Mouse (Mus musculus) testis, adult 2 months (tissue): Measurements from ENCODE around the gene Acy3.

Source experiments
- CTCF ChIP-seq: fragments of 200-500 bp; IDR thresholded peaks from 2 replicates; pipeline ENCODE4 v1.5.1; 2012; ENCODE audit warnings: low read depth, mild to moderate bottlenecking, inconsistent platforms, low read length, moderate library complexity; ENCODE audit not compliant: control insufficient read depth, insufficient read depth, insufficient replicate concordance
- POLR2A ChIP-seq: fragments of 200-500 bp; IDR thresholded peaks from 2 replicates; pipeline ENCODE4 v1.6.1; 2012; ENCODE audit warnings: low read depth, mild to moderate bottlenecking, inconsistent platforms, low read length, moderate library complexity; ENCODE audit not compliant: control insufficient read depth

DNA sequence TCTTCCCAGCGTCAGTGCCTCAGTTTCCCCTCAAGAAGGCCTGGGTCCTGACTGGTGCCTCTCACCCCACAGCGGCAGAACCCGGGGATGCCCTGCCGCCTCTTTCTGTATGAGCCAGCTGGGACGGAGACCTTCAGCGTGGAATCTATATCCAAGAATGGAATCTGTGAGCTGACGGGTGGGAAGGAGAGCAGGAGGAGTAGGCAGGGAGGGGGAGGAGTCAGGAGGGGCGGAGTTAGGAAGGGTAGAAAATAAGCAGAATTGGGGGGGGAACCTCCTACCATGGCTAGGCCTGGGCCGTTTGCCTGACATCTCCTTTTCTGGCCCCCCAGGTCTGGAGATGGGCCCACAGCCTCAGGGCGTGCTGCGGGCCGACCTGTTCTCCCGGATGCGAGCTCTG, 1.7 kb downstream of the Acy3 start:
- TF ChIP-seq CTCF (no peak), POLR2A (no peak)
